Mouse (Mus musculus): ENCODE data around the gene Tmc4.

DNA sequence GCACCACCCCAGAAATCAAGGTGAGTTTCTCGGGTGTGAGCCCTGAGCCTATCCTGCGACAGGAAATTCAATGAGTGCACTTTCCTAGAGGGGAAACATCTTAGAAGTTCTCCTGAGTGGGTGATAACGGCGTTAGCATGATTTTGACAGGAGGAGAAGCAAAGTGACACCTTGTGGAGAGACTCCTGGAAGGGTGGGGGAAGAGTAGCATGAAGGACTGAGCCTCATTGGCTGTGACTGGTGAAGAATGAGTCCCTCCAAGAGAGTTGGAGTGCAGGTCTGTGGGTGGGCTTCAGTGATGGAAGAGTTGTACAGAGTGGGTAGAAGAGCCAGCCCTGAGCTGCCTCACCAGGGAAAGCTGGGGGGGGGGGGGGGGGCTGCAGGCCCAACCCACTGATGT lies 20.4 kb downstream of the Tmc4 start:
- TF ChIP-seq POLR2A (IDR thresholded peaks at IDR 0.05; ENCODE audit: insufficient read depth, low read length): no peak
- TF ChIP-seq CTCF (IDR thresholded peaks at IDR 0.05; ENCODE audit: low read depth, low read length): no peak
- no peak for TF ChIP-seq EP300 (IDR thresholded peaks at IDR 0.05; ENCODE audit: insufficient read depth, low read depth, low read length)
